Mouse (Mus musculus): ENCODE data around the gene Reep6.
"Not testable (repeated sequence)": the region's sequence is repeated elsewhere in the genome, so short reads cannot be mapped to it uniquely, and the experiment has no call there.

Reep6 gene

GRCm38 (mm10) chr10:80330888-80331287 lies 1.1 kb downstream of the Reep6 start:
- DNase-seq = no peak

- peak; percentile 41 for DNase-seq
These were observed 2.1 kb downstream of the Reep6 start for GRCm38 (mm10) chr10:80331636-80332524.

GRCm38 (mm10) chr10:80332525-80332989 lies 2.8 kb downstream of the Reep6 start:
- DNase-seq = no peak

GRCm38 (mm10) chr10:80336263-80336662 lies 6.5 kb downstream of the Reep6 start:
- DNase-seq = no peak

- DNase-seq = peak; percentile 91
These were observed 10.4 kb downstream of the Reep6 start for GRCm38 (mm10) chr10:80339941-80340750.

- DNase-seq = no peak
These were observed 11.3 kb downstream of the Reep6 start for GRCm38 (mm10) chr10:80341026-80341425.

- DNase-seq = no peak
These were observed 11.9 kb downstream of the Reep6 start for GRCm38 (mm10) chr10:80341491-80342304.

GRCm38 (mm10) chr10:80342305-80342748 lies 12.6 kb downstream of the Reep6 start:
- DNase-seq = no peak

GRCm38 (mm10) chr10:80342749-80343424 lies 13.1 kb downstream of the Reep6 start:
- DNase-seq = peak; percentile 88

GRCm38 (mm10) chr10:80343425-80343895 lies 13.7 kb downstream of the Reep6 start:
- DNase-seq = no peak

GRCm38 (mm10) chr10:80344131-80344661 lies 14.4 kb downstream of the Reep6 start:
- DNase-seq = no peak

- DNase-seq = peak; percentile 48
These were observed 15.4 kb downstream of the Reep6 start for GRCm38 (mm10) chr10:80345122-80345521.

GRCm38 (mm10) chr10:80345929-80346328 lies 16.2 kb downstream of the Reep6 start:
- not testable (repeated sequence) for DNase-seq

GRCm38 (mm10) chr10:80347514-80347967 lies 17.8 kb downstream of the Reep6 start:
- DNase-seq = peak; percentile 41

- DNase-seq = peak; percentile 77
These were observed 18.6 kb downstream of the Reep6 start, which contains the start of gene Adamtsl5 for GRCm38 (mm10) chr10:80348244-80348781. Gene Adamtsl5 (minus strand): TSS chr10:80348412.

GRCm38 (mm10) chr10:80348981-80349380 lies 19.2 kb downstream of the Reep6 start:
- peak; percentile 69 for DNase-seq

GRCm38 (mm10) chr10:80350292-80350691 lies 20.5 kb downstream of the Reep6 start:
- DNase-seq = peak; percentile 88

GRCm38 (mm10) chr10:80351896-80352295 lies 22.1 kb downstream of the Reep6 start:
- DNase-seq = no peak

- no peak for DNase-seq
These were observed 23.0 kb downstream of the Reep6 start for GRCm38 (mm10) chr10:80352727-80353126.

GRCm38 (mm10) chr10:80355431-80355830 lies 25.7 kb downstream of the Reep6 start:
- peak; percentile 59 for DNase-seq

Data from retina, postnatal 1 day (tissue).